Mouse (Mus musculus) cerebellum, adult 2 months (tissue): ENCODE measurements around the gene Pgpep1.

Source experiments
- CTCF ChIP-seq: fragments of 200-500 bp; IDR thresholded peaks from 2 replicates; pipeline ENCODE4 v1.5.1; 2011; ENCODE audit warnings: low read depth, mild to moderate bottlenecking, control low read depth, low read length, moderate library complexity, borderline replicate concordance; ENCODE audit not compliant: insufficient read depth
- POLR2A ChIP-seq: fragments of 200-500 bp; IDR thresholded peaks from 2 replicates; pipeline ENCODE4 v1.6.1; 2011; ENCODE audit warnings: low read length, control low read depth, borderline replicate concordance; ENCODE audit not compliant: insufficient read depth

GRCm38 (mm10) chr8:70657739-70658138 is 2.4 kb downstream of the Pgpep1 start:
- TF ChIP-seq POLR2A (no peak), CTCF (no peak)
